Mouse (Mus musculus): Measurements from ENCODE around the gene Zdhhc18. TPM values are rescaled to one million over a fixed set of nuclear protein-coding genes. Genes with fewer than 3 reads are reported as not detected.

Gene Zdhhc18
- polyA plus RNA-seq, 1 experiment from 2014 or later: 2.5 TPM

DNA sequence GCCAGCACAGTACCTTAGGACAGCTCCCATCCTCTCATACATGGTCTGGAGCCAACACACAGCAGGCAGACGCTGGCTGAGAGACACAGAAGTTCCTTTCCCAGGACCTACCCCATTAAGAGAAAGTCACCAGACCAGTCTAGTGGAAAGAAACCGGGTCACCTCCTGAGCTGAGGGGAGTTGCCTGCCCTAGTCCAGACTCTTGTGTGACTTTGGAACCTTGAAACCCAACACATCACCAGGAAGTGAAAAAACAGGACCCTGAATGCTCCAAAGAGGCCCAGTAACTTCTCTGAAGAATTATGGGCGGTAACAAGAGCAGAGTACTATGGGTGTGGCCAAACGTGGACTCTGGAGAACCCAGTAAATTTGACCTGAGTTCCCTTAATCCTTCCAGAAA, 51.3 kb downstream of the Zdhhc18 start:
- WGBS: 50% methylated on average over 4 of the region's 4 CpGs
- Histone ChIP-seq H3K27ac (ENCODE audit: low read depth, low read length) (no peak overlapping the region), H3K36me3 (ENCODE audit: control insufficient read depth, insufficient read depth, low read length) (0 out of 2 replicates have a peak, but pooled peaks cover under 1% of the 10 kb centered on the region), H3K4me2 (ENCODE audit: low read length) (no peak overlapping the region), H3K4me3 (ENCODE audit: low read depth, low read length) (no peak overlapping the region), H3K9ac (ENCODE audit: low read length) (no peak overlapping the region), H3K9me3 (replicated peaks; ENCODE audit: control insufficient read depth, low read length) (no peaks in the 10 kb centered on the region), H3K4me1 (ENCODE audit: control insufficient read depth, insufficient read depth, low read length) (no peaks in the 10 kb centered on the region), H3K27me3 (replicated peaks; ENCODE audit: control insufficient read depth, insufficient read depth, low read length) (peaks cover 43% of the 10 kb centered on the region)
- no peak for DNase-seq (ENCODE audit: low spot score)
- ATAC-seq: no peak

GRCm38 (mm10) chr4:133596084-133596483, 53.9 kb downstream of the Zdhhc18 start:
- Histone ChIP-seq H3K9me3 (replicated peaks; ENCODE audit: control insufficient read depth, low read length) (no peaks in the 10 kb centered on the region), H3K4me2 (ENCODE audit: low read length) (no peak overlapping the region), H3K9ac (ENCODE audit: low read length) (no peak overlapping the region), H3K4me3 (ENCODE audit: low read depth, low read length) (no peak overlapping the region), H3K4me1 (ENCODE audit: control insufficient read depth, insufficient read depth, low read length) (no peaks in the 10 kb centered on the region), H3K27ac (ENCODE audit: low read depth, low read length) (no peak overlapping the region), H3K27me3 (replicated peaks; ENCODE audit: control insufficient read depth, insufficient read depth, low read length) (peaks cover 29% of the 10 kb centered on the region), H3K36me3 (ENCODE audit: control insufficient read depth, insufficient read depth, low read length) (peaks cover 15% of the 10 kb centered on the region; the same call in 1 of the 2 replicates)
- 77% methylated on average over 6 of the region's 6 CpGs for WGBS
- DNase-seq (ENCODE audit: low spot score) (no peak), ATAC-seq (no peak)

DNA sequence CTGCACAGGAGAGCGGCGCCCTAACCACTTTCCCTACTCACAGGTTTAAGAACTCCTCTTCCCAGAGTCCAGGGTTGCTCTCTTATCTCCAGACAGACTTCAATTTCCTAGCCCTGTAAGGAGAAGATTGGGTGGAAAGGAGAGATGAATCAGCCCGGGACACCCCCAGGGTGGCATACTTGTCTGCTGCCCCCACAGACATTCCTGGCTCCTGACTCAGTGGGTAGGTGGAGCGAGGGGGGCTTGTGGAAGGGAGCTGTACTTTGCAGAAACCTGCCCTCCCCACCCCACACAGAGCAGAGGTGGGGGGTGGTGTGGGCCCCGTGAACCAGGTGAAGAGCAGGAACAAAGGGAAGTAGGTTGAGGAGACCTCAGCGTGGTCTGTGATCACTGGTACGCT, 54.4 kb downstream of the Zdhhc18 start:
- Histone ChIP-seq H3K4me1 (ENCODE audit: control insufficient read depth, insufficient read depth, low read length) (no peaks in the 10 kb centered on the region), H3K4me3 (ENCODE audit: low read depth, low read length) (no peak overlapping the region), H3K36me3 (ENCODE audit: control insufficient read depth, insufficient read depth, low read length) (peaks cover 21% of the 10 kb centered on the region), H3K4me2 (ENCODE audit: low read length) (no peak overlapping the region), H3K27ac (ENCODE audit: low read depth, low read length) (no peak overlapping the region), H3K9me3 (replicated peaks; ENCODE audit: control insufficient read depth, low read length) (no peaks in the 10 kb centered on the region), H3K27me3 (replicated peaks; ENCODE audit: control insufficient read depth, insufficient read depth, low read length) (peaks cover 28% of the 10 kb centered on the region), H3K9ac (ENCODE audit: low read length) (no peak overlapping the region)
- no peak for DNase-seq (ENCODE audit: low spot score)
- 76% methylated on average over 7 of the region's 7 CpGs for WGBS
- ATAC-seq: no peak

GRCm38 (mm10) chr4:133592570-133592969, 57.4 kb downstream of the Zdhhc18 start:
- H3K27me3 ChIP-seq (replicated peaks; ENCODE audit: control insufficient read depth, insufficient read depth, low read length): no peaks in the 10 kb centered on the region
- WGBS: 36% methylated on average over 7 of the region's 7 CpGs
- peaks cover 51% of the 10 kb centered on the region for H3K36me3 ChIP-seq (ENCODE audit: control insufficient read depth, insufficient read depth, low read length)
- ATAC-seq (no peak), DNase-seq (ENCODE audit: low spot score) (peak; percentile 75)
- no peak overlapping the region for H3K4me2 ChIP-seq (ENCODE audit: low read length)
- H3K4me1 ChIP-seq (ENCODE audit: control insufficient read depth, insufficient read depth, low read length): no peaks in the 10 kb centered on the region
- H3K9ac ChIP-seq (ENCODE audit: low read length): no peak overlapping the region
- H3K4me3 ChIP-seq (ENCODE audit: low read depth, low read length): no peak overlapping the region
- H3K27ac ChIP-seq (ENCODE audit: low read depth, low read length): no peak overlapping the region
- no peaks in the 10 kb centered on the region for H3K9me3 ChIP-seq (replicated peaks; ENCODE audit: control insufficient read depth, low read length)

DNA sequence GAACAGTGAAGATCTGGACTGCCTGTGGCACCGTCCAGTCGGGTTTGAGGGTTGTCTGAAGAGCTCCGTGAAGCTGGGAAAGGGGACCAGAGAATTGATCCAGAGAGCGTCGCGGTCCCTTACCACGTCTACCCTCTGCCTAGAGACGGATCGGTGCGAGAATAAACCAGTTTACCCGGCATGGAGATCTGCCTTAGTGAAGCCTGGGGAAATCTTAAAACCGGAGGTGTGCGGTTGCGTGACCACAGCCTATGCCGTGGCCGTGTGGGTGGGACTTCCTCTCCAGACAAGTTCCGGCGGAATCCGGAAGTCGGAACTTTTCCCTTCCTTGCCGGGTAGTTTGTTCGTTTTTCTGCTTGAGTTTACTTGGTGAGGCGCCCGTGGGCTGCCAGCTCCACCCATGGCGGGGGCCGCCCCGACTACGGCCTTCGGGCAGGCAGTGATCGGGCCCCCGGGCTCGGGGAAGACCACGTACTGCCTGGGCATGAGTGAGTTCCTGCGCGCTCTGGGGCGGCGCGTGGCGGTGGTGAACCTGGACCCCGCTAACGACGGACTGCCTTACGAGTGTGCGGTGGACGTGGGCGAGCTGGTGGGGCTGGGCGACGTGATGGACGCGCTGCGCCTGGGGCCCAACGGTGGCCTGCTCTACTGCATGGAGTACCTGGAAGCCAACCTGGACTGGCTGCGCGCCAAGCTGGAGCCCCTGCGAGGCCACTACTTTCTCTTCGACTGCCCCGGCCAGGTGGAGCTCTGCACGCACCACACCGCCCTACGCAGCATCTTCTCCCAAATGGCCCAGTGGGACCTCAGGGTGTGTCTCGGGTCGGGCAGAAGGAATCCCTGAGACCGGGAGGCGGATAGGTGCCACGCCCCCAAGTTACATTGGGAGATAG, 65.6 kb downstream of the Zdhhc18 start, which contains the start of gene Gpn2:
Gpn2 (plus strand) TSS at position 304 of the 893 bp plus-strand sequence.
- H3K4me1 ChIP-seq (ENCODE audit: control insufficient read depth, insufficient read depth, low read length): peaks cover 10% of the 10 kb centered on the region; the same call in 1 of the 2 replicates
- H3K36me3 ChIP-seq (ENCODE audit: control insufficient read depth, insufficient read depth, low read length): peaks cover 65% of the 10 kb centered on the region
- H3K27ac ChIP-seq (ENCODE audit: low read depth, low read length): peak within 1 kb of the TSS; percentile 74; the same call in 1 of the 2 replicates
- WGBS: 2% methylated on average over 65 of the region's 65 CpGs
- DNase-seq (ENCODE audit: low spot score): peak; percentile 91
- peak within 1 kb of the TSS; percentile 100 for H3K4me2 ChIP-seq (ENCODE audit: low read length)
- H3K4me3 ChIP-seq (ENCODE audit: low read depth, low read length): peak within 1 kb of the TSS; percentile 88
- H3K9ac ChIP-seq (ENCODE audit: low read length): peak within 1 kb of the TSS; percentile 89
- no peaks in the 10 kb centered on the region for H3K9me3 ChIP-seq (replicated peaks; ENCODE audit: control insufficient read depth, low read length)
- no peaks in the 10 kb centered on the region for H3K27me3 ChIP-seq (replicated peaks; ENCODE audit: control insufficient read depth, insufficient read depth, low read length)
- ATAC-seq: peak; percentile 95

- Histone ChIP-seq H3K4me3 (ENCODE audit: low read depth, low read length) (peak overlapping the region; percentile 88), H3K9ac (ENCODE audit: low read length) (peak overlapping the region; percentile 89), H3K4me1 (ENCODE audit: control insufficient read depth, insufficient read depth, low read length) (peaks cover 10% of the 10 kb centered on the region; the same call in 1 of the 2 replicates), H3K4me2 (ENCODE audit: low read length) (peak overlapping the region; percentile 100), H3K27me3 (replicated peaks; ENCODE audit: control insufficient read depth, insufficient read depth, low read length) (no peaks in the 10 kb centered on the region), H3K27ac (ENCODE audit: low read depth, low read length) (peak overlapping the region; percentile 74; the same call in 1 of the 2 replicates), H3K36me3 (ENCODE audit: control insufficient read depth, insufficient read depth, low read length) (peaks cover 65% of the 10 kb centered on the region), H3K9me3 (replicated peaks; ENCODE audit: control insufficient read depth, low read length) (no peaks in the 10 kb centered on the region)
- ATAC-seq (no peak), DNase-seq (ENCODE audit: low spot score) (no peak)
- WGBS: 65% methylated on average over 6 of the region's 6 CpGs
Measured at GRCm38 (mm10) chr4:133583690-133584058, 66.3 kb downstream of the Zdhhc18 start.

DNA sequence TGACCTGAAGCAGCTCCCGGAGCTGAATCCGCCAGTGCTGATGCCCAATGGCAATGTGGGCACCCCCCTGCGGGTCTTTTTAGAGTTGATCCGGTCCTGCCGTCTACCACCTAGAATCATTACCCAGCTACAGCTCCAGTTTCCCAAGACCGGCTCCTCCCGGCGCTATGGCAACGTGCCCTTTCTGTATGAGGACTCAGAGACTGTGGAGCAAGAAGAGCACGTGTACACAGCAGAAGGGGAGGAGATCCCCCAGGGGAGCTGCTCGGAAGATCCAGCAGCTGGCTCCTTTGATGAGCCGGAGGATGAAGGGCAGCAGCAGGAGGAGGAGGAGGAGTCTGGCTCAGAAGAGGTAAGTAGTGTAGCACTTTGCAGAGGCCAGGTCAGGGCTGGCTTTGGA, 72.0 kb downstream of the Zdhhc18 start:
- Histone ChIP-seq H3K27me3 (replicated peaks; ENCODE audit: control insufficient read depth, insufficient read depth, low read length) (no peaks in the 10 kb centered on the region), H3K4me1 (ENCODE audit: control insufficient read depth, insufficient read depth, low read length) (peaks cover 3% of the 10 kb centered on the region), H3K4me3 (ENCODE audit: low read depth, low read length) (no peak overlapping the region), H3K9me3 (replicated peaks; ENCODE audit: control insufficient read depth, low read length) (no peaks in the 10 kb centered on the region), H3K27ac (ENCODE audit: low read depth, low read length) (no peak overlapping the region), H3K4me2 (ENCODE audit: low read length) (no peak overlapping the region), H3K36me3 (ENCODE audit: control insufficient read depth, insufficient read depth, low read length) (peaks cover 43% of the 10 kb centered on the region), H3K9ac (ENCODE audit: low read length) (no peak overlapping the region)
- no peak for ATAC-seq
- 73% methylated on average over 12 of the region's 12 CpGs for WGBS
- DNase-seq (ENCODE audit: low spot score): no peak

GRCm38 (mm10) chr4:133574843-133575202, 75.1 kb downstream of the Zdhhc18 start:
- peak overlapping the region; percentile 87 for H3K9ac ChIP-seq (ENCODE audit: low read length)
- H3K4me2 ChIP-seq (ENCODE audit: low read length): peak overlapping the region; percentile 87
- H3K27ac ChIP-seq (ENCODE audit: low read depth, low read length): peak overlapping the region; percentile 9; the same call in 1 of the 2 replicates
- peaks cover 3% of the 10 kb centered on the region for H3K4me1 ChIP-seq (ENCODE audit: control insufficient read depth, insufficient read depth, low read length)
- DNase-seq (ENCODE audit: low spot score) (no peak), ATAC-seq (peak; percentile 63)
- peaks cover 19% of the 10 kb centered on the region for H3K36me3 ChIP-seq (ENCODE audit: control insufficient read depth, insufficient read depth, low read length)
- under 1% methylated on average over 39 of the region's 41 CpGs for WGBS
- H3K4me3 ChIP-seq (ENCODE audit: low read depth, low read length): peak overlapping the region; percentile 97
- H3K9me3 ChIP-seq (replicated peaks; ENCODE audit: control insufficient read depth, low read length): no peaks in the 10 kb centered on the region
- H3K27me3 ChIP-seq (replicated peaks; ENCODE audit: control insufficient read depth, insufficient read depth, low read length): no peaks in the 10 kb centered on the region
